Mouse (Mus musculus) heart, postnatal 14 days (tissue): ENCODE results near the gene Pfkfb2. TPM values are rescaled to one million over a fixed set of nuclear protein-coding genes. Genes with fewer than 3 reads are reported as not detected.

ENCODE experiments used
- DNase-seq, 2 experiments: peaks; one replicate each; pipeline ENCODE4 v3.0.0; 2021 to 2022
- intact Hi-C: fragments of 180-260 bp; cut with DNase I; formaldehyde crosslinking; loops from one replicate; pipeline ENCODE4 v1.15.1; 2025
- total RNA-seq, 2 experiments: library from RNA; stranded (reverse); gene quantifications; 2 replicates each; pipeline ENCODE4 v1.2.3; 2021

The Pfkfb2 gene
- total RNA-seq, 2 experiments from 2014 or later, result 65.7 to 70.8 TPM

- intact Hi-C loops, result no loop called here
- no peak for DNase-seq
Observed at GRCm38 (mm10) chr1:130739636-130740035, 10.6 kb upstream of the Pfkfb2 start.

GRCm38 (mm10) chr1:130738551-130739106, 9.6 kb upstream of the Pfkfb2 start:
- intact Hi-C loops, result no loop called here
- DNase-seq, result no peak

- no peak for DNase-seq
- intact Hi-C loops, result no loop called here
Observed at GRCm38 (mm10) chr1:130737916-130738315, 8.9 kb upstream of the Pfkfb2 start.

- intact Hi-C loops, result no loop called here
- DNase-seq, result no peak
Observed at GRCm38 (mm10) chr1:130737411-130737881, 8.4 kb upstream of the Pfkfb2 start.

GRCm38 (mm10) chr1:130734852-130735251, 5.8 kb upstream of the Pfkfb2 start:
- intact Hi-C loops, result no loop called here
- no peak for DNase-seq

GRCm38 (mm10) chr1:130734452-130734851, 5.4 kb upstream of the Pfkfb2 start:
- DNase-seq, result no peak
- intact Hi-C loops, result no loop called here

GRCm38 (mm10) chr1:130733671-130734070, 4.6 kb upstream of the Pfkfb2 start:
- DNase-seq, result no peak
- intact Hi-C loops, result no loop called here

GRCm38 (mm10) chr1:130732706-130733658, 3.9 kb upstream of the Pfkfb2 start:
- intact Hi-C loops, result no loop called here
- no peak for DNase-seq

- intact Hi-C loops, result no loop called here
Observed at GRCm38 (mm10) chr1:130731741-130732337, 2.8 kb upstream of the Pfkfb2 start, which contains the start of gene AA986860. TSS of gene AA986860 (plus strand) at chr1:130731976.

GRCm38 (mm10) chr1:130728708-130729107, 345 bp downstream of the Pfkfb2 start:
- intact Hi-C loops, result no loop called here
- no peak for DNase-seq

More at GRCm38 (mm10) chr1:130731741-130732337, 2.8 kb upstream of the Pfkfb2 start, which contains the start of gene AA986860:
- DNase-seq, result no peak

GRCm38 (mm10) chr1:130728070-130728469, 983 bp downstream of the Pfkfb2 start:
- DNase-seq, result no peak
- intact Hi-C loops, result no loop called here

GRCm38 (mm10) chr1:130726396-130726795, 2.7 kb downstream of the Pfkfb2 start:
- no peak for DNase-seq
- intact Hi-C loops, result no loop called here

GRCm38 (mm10) chr1:130724206-130724605, 4.8 kb downstream of the Pfkfb2 start:
- no peak for DNase-seq
- intact Hi-C loops, result no loop called here

- DNase-seq, result peak; percentile 94 to 95
- intact Hi-C loops, result loop anchor here (2.0 kb wide), 1 partner anchor 67 kb away; no protein-coding TSS in a partner anchor
Observed at GRCm38 (mm10) chr1:130717291-130717871, 11.7 kb downstream of the Pfkfb2 start, which contains the start of gene Yod1. TSS of gene Yod1 (plus strand) at chr1:130717327.

- intact Hi-C loops, result loop anchor here (2.0 kb wide), 1 partner anchor 68 kb away; no protein-coding TSS in a partner anchor
- peak; percentile 52 to 57 for DNase-seq
Observed at GRCm38 (mm10) chr1:130716513-130717290, 12.4 kb downstream of the Pfkfb2 start.

GRCm38 (mm10) chr1:130716218-130716512, 12.9 kb downstream of the Pfkfb2 start:
- intact Hi-C loops, result loop anchor here (2.0 kb wide), 1 partner anchor 69 kb away; no protein-coding TSS in a partner anchor
- DNase-seq, result no peak

GRCm38 (mm10) chr1:130715561-130716217, 13.4 kb downstream of the Pfkfb2 start, which contains the start of gene Gm29427:
TSS of gene Gm29427 (minus strand) at chr1:130715799.
- peak; percentile 91 to 93 for DNase-seq
- intact Hi-C loops, result loop anchor here (2.0 kb wide), 1 partner anchor 69 kb away; no protein-coding TSS in a partner anchor

- intact Hi-C loops, result no loop called here
- no peak for DNase-seq
Observed at GRCm38 (mm10) chr1:130714046-130714445, 15.0 kb downstream of the Pfkfb2 start.
